Mouse (Mus musculus) CD4-positive, CD25-positive, alpha-beta regulatory T cell, adult 2 months (primary cell): ENCODE data around the gene Rtca.

Source experiments
- DNase-seq: peaks from one replicate; pipeline ENCODE4 v3.0.0-alpha.2; 2012; ENCODE audit warnings: low read depth, low spot score

Gene Rtca

DNA sequence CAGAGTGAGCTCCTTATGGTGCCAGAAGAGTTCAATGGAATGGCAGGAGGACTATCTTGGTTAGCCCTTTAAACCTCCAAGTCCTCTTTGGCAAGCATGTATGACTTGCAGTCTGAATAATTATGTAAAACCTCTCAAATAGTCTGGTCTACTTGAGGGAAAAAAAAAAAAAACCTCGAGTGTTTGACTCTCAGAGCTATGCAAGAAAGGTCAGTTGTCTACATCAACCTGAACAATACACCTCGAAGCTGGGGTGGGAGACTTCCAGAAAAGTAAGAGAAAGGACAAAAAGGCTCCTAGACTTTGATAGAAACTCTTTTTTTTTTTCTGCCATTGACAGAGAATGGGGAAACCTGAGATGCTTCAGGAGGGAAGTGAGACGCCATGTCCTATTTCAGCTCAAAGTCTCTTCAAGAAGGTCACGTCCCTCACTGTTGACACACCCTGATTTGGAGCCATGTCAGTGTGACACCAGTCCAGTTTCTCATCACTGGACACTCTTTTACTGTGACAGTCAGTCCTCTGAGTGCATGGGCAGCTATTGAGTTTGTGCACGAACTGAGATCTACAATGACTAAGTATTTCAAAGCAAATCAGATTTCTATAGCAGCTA, 31.2 kb downstream of the Rtca start:
- no peak for DNase-seq

DNA sequence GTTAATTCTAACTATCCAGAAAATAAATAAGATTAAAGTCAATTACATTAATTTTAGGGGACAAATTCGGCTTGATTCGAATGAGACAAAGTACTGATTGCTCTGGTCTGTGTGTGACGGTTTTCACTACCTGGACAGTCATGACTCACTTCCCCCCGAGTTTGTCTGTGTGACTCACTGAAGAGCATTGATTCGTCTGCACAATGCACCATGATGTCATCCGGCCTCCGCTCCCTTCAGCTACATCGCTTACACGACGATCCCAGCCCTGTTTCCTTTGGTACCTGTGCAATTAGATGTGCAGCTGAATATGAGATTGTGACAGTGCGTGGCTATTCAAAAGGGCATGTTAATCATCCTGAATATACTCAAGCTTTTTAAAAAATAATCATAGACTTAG, 33.4 kb downstream of the Rtca start:
- DNase-seq: peak; percentile 70

DNA sequence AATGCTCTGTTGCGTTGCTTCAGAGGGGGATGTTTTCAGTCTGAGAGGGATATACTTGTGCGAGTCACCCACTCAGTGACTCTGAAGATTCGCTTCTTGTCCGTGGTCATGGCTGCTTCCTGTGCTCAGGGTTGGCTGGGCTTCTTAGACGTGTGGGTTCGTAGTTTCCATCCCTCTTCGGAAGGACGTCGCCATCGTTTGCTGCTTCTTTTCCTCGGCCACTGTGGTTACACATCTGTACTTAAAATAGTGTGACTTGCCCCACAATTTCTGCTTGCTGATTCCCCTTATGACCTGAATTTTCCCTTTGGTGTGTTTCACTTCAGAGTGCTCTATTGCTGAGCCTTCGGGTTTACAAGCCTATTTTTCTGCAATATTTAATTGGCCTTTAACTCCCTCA, 42.3 kb downstream of the Rtca start:
- peak; percentile 62 for DNase-seq

DNA sequence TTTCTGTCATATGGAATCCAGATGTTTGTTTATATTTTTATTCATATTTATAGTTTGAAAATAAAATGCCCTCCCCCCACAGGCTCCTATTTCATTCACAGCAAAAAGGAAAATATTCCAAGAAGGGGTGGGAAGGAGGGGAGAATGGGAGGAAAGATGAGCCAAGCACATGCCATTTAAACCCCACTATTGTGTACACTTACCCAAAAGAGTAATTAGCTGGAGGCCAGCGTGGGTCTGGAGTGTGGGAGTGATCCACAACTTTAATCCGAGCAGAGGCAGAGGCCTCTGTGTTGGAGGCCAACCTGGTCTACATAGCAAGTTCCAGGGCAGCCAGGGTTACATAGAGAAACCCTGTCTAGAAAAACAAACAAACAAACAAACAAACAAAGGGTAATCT, 43.7 kb downstream of the Rtca start:
- no peak for DNase-seq

GRCm38 (mm10) chr3:116461053-116461452, 47.0 kb downstream of the Rtca start:
- no peak for DNase-seq

DNA sequence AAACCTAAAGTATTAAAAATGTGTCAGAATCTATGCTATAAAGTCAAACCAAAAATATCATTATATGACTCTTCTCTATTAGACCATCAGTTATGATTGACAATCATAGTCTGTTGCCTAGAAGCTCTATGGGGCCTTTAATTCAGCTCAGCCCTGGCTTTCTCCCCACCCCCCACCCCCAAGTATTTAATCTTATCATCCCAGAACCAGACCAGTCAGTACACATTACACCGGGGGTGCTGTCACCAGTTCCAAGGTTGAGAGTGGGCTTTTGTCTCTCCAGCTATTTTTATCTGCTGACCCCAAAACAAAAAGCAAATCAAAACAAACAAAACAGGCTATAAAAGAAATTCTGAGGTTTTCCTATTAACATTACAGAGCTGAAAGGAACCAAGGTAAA, 53.5 kb downstream of the Rtca start:
- no peak for DNase-seq

- no peak for DNase-seq
These were observed 57.3 kb downstream of the Rtca start for GRCm38 (mm10) chr3:116450741-116451140.

DNA sequence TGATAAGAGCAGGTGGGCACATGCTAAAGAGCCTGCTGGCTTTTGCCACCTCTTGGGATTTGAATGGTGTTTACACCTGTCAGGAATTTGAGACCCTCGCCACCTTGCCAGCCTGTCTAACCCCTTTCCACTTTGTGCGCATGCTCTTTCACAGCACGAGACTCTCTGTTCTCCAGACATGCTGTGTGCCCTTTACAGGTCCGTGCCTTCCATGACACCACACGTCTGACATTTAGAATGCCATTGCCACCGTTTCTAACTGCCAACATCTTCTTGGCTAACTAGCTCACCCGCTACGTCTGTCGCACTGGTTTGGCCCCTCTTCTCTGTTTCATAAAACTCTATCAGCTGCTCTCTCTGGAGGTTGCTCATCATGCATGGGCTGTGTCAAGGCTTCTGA, 63.7 kb downstream of the Rtca start:
- DNase-seq: no peak

DNA sequence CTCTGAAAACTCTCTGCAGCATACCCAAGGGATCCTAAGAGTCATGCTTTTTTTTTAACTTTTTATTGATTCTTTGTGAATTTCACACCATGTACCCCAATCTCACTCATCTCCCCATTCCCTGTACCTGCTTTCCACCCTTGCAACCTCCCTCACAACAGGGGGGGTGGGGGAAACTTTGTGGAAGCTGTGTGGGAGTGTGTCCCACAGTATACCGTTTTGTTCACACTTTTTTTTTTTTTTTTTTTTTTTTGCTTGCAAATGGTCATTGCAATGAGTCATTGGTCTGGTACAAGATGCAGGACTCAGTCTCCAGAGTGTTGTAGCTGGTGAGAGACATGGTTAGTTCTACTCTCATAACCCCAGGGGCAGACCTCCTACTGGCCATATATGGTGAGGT, 65.2 kb downstream of the Rtca start:
- DNase-seq: no peak

DNA sequence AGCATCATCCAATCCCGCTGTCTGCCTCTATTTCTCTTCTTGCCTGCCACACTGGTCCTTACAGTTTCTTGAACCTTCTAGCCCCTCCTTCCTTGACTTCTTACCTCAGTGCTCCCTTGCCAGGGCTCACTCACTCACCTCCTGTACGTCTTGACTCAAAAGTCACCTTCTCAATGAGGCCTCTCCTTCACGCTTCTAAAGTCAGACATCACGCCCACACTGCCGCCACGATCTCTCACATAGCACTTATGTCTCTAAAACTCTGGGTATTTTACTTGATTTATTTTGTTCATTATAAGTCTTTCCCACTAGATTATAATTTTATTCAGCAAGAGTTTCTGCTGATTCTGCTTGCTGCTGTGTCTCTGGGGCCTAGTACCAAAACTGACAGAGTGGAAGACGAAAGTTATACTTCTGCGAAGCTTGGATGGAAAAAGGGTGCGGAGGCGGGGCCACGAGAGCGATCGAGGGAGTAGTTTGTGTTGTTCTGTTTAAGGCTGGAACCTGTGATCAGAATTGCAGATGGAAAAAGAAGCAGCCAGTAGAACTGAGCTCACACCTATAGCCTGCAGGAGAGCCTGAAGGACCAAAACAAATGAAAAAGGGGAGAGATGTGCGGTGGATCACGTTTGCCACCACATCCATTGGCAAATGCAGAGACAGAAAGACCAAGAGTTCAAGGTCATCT, 66.3 kb downstream of the Rtca start:
- peak; percentile 74 for DNase-seq

GRCm38 (mm10) chr3:116440066-116440997, 67.7 kb downstream of the Rtca start:
- peak; percentile 59 for DNase-seq
